Mouse (Mus musculus): Measurements from ENCODE around the gene Tfrc.

The Tfrc gene

GRCm38 (mm10) chr16:32650974-32651618 lies 42.4 kb downstream of the Tfrc start:
- DNase-seq, result peak; percentile 33

- DNase-seq, result no peak
These were observed 45.5 kb downstream of the Tfrc start for GRCm38 (mm10) chr16:32654071-32654733.

GRCm38 (mm10) chr16:32655534-32655933 lies 46.8 kb downstream of the Tfrc start:
- no peak for DNase-seq

DNA sequence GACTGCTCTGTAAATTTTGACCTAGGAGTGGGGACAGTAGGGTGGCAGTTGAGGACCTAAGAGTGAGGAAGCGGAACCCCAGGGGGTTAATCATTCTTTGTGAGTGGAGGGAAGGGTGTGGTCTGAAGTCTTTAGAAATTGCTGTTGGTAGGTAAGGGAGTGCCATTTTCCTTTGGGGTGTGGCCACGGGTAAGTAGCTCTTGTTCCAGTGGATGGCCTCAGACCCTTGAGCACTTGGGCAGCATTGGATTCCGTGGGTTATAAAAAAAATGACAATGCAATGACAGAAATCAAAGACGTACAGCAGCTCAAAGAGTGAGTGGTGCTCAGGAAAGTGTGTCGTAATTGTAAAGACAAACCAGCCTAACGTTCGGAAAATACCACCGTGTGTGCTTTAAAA lies 47.6 kb downstream of the Tfrc start:
- no peak for DNase-seq

- DNase-seq, result no peak
These were observed 48.1 kb downstream of the Tfrc start for GRCm38 (mm10) chr16:32656794-32657193.

GRCm38 (mm10) chr16:32657498-32658250 lies 49.0 kb downstream of the Tfrc start:
- no peak for DNase-seq

- DNase-seq, result no peak
These were observed 50.0 kb downstream of the Tfrc start for GRCm38 (mm10) chr16:32658743-32659171.

- DNase-seq, result peak; percentile 80
These were observed 50.7 kb downstream of the Tfrc start for GRCm38 (mm10) chr16:32659385-32659784.

DNA sequence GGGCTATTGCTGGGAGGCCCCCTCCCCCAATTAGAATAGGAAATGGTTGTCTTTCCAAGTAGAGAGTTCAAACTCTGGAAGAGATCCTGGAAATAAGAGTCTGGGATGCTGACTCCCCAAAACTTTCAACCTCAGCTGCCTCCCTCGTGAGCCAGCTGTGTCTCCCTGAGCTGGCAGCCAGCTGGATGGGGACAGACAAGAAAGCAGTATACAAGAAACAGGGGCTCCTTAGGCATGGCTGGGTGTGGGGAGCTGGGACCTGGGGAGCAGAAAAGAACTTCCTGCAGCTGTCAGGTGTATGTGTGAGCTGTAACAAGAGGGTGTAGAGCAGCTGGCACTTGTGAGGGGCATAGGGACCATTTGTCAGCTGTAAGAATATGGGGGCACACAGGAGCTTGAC lies 51.4 kb downstream of the Tfrc start:
- DNase-seq, result no peak

DNA sequence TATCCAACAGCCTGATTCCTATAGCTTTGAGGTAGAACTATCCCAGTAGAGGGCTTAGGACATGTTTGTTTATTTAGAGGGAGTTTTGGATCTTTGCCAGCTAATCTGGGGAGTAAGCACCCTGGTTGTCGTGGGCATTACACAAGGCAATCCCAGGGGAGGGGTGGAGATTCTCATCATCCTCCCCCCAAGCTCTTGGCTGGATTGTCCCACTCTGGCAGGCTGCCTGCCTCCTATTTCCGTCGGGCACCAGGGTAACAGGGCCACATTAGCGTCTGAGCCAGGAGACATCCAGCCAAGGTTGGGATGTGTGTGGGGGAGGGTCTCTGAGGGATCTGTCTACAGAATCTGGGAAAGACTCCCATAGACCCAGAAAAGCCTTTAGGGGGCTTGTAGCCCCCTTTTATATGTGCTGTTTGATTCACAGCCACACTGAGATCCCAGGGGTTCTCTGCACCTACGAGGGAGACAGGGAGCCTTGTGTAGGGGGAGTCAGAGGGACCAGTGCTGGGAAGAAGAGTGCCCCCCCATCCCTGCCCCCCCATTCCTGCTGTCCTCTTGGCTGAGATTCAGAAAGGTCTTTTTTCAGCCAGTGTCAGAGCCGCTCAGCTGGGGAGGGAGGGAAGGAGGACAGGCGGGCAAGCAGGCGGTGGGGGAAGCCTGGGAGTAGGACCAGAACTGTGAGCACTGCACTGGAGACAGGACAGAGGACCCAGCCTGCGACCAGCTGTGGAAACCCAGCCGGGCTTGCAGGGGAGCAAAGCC lies 52.0 kb downstream of the Tfrc start:
- peak; percentile 77 for DNase-seq

GRCm38 (mm10) chr16:32661493-32661921 lies 52.8 kb downstream of the Tfrc start:
- no peak for DNase-seq

DNA sequence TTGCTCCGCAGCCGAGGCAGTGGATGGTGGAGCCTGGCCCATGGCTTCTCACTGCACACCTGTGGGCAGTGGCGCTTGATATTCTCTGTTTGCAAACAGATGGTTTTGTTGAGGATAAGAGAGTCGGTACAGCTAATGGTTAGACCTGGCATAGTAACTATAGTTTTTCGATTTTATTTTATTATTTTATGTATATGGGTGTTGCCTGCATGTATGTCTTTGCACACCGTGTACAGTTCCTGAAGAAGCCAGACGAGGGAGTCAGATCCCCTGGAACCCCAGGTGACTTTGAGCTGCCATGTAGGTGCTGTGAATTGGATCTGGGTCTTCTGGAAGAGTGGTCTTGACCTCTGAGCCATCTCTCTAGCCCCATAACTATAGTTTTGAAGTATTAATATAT lies 53.7 kb downstream of the Tfrc start:
- DNase-seq, result no peak

DNA sequence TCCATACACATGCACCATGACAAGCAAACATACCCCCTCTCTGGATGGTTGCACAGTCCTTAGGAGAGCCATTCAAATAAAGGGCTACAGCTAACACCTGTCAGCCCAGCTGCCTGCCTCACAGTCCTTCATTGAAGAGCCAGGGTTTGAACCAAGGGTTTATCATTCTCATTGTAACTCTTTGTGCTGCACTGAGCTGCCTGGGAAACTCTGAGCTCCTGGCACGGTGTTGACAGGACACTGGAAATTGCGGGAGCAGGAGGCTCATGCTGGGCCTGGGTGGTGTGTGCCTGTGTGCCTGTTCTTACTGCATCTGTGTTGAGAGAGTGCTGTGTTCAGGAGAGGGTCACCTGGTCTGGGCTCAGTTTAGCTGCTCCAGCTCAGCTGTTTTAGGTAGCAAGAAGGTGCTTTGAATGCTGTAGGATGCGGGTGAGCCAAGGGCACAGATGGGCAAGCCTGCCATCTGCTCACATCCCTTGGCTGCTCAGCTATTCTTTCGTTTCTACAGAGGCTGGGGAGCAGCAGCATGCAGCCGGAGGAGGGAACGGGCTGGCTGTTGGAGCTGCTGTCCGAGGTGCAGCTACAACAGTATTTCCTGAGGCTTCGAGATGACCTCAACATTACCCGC lies 54.6 kb downstream of the Tfrc start:
- DNase-seq, result no peak

DNA sequence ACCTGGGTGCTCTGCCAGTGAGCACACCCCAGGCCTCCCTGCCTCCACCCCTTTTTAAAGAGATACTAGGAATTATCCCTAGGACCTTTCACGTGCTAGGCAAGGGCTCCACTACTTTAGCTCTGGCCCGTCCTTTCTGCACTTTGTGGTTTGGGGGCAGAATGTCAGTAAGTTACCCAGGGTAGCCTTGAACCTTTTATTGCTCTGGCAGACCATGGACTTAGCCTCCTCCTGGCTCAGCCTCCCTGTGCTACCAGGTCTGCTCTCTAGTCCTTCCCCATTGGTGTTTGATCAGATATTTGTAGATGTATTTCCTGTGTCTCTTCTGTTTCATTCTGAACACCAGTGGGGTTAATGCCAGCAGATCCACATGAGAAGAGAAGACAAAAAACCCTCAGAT lies 55.5 kb downstream of the Tfrc start:
- DNase-seq, result no peak

DNA sequence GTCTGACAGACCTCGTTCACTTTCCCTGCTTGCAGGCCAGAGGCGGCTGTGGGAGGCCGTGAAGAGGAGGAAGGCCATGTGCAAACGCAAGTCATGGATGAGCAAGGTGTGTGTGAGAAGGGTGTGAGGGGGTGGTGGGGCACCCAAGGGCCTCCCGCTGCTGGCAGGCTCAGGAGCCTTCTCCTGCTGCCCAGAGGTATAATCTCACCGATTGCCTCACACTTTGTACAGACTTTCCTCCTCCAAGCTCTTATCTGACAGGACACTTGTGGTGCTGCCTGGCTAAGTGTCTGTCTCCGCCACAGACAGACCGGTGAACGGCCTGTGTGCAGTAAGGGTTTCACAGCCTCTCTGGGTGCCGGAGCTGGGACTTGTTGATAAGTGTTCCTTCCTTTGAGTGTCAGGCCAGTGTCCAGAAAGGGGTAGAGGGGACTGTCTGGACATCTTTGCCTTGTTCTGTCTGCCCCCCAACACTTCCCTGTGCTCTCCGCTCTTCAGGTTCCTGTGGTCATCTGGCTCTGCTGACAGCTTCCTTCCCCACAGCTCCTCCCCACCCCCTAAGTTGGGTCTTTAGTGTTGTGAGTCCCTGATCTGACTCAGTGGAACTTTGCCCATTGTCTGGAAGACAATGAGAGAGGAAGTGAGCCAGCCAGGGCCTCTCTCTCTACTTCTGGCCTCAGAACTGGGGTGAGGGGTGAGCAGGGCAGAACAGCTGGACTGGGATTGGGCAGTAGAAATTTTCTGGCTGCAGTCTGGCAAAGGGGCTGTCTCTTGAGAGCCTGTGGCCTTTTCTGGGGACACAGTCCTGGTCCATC lies 57.3 kb downstream of the Tfrc start:
- DNase-seq, result peak; percentile 75

- no peak for DNase-seq
These were observed 58.2 kb downstream of the Tfrc start for GRCm38 (mm10) chr16:32666671-32667551.

- no peak for DNase-seq
These were observed 58.8 kb downstream of the Tfrc start for GRCm38 (mm10) chr16:32667552-32667872.

GRCm38 (mm10) chr16:32668030-32668429 lies 59.3 kb downstream of the Tfrc start:
- no peak for DNase-seq

DNA sequence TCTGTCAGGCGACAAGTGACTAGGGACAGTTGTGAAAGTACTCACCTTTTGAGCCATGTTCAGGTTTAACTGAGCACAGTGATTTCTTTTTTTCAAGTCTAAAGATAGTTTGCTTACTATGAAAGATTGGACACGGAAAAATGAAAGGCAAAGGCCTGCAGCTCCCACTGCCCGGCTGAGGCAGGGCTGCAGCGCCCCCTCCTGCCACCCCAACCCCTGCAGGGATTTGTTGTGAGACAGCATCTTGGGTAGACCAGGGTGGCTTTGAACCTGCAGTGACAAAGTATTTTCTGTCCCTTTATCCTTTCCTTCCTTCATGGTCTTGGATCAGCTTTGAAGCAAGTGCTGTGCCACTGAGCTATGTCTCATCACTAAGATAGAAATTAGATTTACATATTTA lies 59.8 kb downstream of the Tfrc start:
- no peak for DNase-seq

GRCm38 (mm10) chr16:32669243-32669642 lies 60.5 kb downstream of the Tfrc start:
- no peak for DNase-seq
